Mouse (Mus musculus): ENCODE measurements around the gene Mboat2.

DNA sequence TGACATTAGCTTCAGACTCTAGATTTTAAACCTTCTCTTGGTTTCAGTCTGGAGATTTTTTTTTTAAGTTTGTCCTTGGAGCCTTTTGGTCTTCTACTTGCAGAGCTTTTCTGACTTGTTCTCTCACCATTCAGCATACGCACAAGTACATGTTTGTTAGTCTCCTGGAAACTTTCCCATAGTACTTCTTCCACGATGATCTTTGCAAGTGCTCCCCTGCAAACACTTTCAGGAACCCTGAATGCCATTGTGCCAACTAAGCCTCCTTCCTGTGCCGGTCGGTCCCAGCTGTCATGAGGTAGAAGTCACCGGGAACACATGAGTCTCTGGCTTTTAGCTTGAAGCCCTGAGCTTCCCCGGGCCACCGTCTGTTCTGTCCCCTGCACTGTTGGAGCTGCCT, 79.0 kb downstream of the Mboat2 start:
- TF ChIP-seq CTCF (IDR thresholded peaks at IDR 0.05; ENCODE audit: low read depth) (no peak), EP300 (IDR thresholded peaks at IDR 0.05; ENCODE audit: low read depth) (no peak)

Data from heart, postnatal 0 days (tissue).